Mouse (Mus musculus): ENCODE data around the gene Rufy3.

Rufy3 gene

DNA sequence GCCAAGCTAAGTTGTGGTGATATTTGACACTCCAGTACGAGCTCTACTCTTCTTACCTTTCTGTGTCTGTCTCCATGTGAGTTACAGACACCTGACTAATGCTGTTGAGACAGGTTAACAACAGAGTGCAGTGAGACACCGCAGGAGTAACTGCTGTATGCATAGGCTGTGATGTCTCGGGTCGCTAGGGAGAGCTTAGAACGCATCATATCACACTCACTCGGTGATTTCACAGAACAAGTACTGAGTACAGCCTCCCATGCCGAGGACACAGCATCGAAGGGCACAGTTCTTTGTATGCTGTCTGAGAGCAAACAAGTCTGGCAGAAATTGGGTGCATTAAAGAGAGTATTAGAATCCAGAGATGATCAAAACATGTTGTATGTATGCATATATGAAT lies 65.1 kb downstream of the Rufy3 start:
- no peak for DNase-seq

DNA sequence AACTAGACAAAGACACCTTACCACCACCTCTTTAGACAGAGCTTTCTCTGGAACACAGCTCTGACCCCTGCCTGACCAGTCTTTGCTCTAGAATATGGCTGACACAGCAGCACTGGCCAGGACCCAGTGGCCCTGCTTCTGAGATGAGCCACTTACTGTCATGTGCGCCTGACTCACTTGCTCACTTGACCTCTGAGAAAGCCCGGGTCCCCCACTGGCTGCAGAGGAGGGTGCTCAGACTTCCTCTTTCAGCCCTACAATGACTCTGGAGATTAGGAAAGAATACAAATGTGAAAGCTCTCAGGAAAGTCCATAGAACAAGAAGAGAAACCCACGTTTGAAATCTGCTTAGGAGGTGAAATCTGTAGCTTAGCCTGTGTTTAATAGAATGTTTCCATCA lies 66.0 kb downstream of the Rufy3 start:
- DNase-seq: peak; percentile 70

DNA sequence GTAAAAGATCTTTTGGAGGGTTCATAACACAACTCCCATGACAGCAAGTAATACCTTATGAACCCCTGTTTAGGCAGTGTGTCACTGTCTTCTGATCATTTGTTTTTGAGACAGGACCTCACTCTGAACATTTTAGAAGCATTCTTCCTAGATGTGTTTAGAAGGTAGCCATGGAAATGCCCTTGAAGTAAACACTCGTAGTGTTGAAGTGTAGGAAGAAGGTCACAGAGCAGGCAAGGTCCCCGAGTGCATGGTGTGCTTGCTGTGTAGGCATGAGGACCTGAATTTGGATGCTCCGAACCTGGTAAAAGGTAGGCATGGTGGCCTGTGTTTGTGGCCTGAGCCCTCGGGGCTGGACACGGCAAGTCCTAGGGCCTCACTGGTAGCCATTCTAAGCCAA lies 66.7 kb downstream of the Rufy3 start:
- DNase-seq: no peak

DNA sequence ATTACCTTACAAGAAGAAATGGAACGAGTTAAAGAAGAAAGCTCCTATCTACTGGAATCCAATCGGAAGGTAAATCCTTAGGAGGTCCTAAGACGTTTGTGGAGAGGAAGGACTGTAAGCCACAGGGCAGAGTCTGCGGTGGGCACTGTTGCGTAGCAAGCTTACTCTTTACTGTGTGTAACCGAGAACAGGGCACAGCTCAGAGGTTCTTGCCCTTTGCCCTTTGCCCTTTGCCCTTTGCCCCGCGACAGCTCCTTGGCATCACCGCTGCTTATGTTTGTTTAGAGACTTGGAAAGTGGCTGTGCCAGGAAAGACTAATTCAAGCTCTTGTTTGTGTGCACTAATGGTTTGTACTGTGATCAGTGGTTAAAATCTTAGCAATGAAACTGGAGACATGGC lies 67.6 kb downstream of the Rufy3 start:
- no peak for DNase-seq

DNA sequence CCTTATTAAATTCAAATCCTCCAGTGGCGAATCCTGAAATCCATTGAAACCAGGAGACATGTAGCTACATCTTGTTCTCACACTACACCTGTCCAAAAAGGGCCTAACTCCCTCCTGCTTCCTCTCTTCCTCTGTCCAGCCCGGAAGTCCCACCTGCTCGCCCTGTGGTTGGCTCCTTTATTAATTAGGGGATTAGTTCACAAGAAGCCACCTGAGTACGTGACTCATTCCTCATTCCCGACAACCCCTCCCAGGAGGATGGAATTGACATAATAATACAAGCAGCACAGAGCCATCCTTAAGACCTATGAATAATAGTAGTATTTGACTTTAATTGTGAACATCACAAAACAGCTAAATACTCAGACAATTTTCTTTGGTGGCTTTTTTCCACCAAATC lies 69.2 kb downstream of the Rufy3 start:
- DNase-seq: no peak

DNA sequence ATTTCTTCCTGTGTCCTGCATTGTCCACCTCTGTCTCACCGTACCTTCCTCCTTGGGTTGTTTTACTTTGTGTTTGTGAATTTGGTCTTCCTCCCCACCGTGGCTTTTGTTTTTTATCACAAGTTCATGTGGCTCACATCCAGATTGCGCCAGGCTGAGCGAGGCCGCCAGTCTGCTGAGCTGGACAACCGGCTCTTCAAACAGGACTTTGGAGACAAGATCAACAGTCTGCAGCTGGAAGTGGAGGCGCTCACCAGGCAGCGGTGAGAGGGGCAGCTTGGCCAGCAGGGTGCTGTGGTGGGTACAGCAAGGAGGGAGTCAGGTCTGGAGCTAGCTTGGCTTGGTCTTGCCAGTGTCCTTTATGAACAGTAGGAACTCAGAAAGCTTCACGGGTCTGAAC lies 77.9 kb downstream of the Rufy3 start:
- no peak for DNase-seq

DNA sequence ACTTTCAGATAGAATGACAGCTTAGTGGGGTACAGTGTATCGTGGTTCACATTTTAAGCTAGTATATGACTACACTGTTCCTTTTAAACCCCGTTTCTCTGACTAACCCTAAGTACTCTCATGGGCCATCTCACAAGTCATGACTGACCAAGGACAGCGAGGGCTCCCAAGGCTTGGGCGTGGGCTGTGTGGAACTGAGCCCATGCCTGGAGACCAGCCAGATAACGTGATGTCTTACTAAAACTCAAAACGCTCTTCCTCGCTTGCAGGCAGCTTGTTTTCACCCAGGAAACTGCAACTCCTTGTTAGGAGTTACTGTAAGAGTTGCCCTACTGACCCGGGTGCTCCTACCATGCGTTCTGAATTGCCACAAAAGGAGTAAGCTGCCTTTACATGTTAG lies 78.7 kb downstream of the Rufy3 start:
- DNase-seq: no peak

DNA sequence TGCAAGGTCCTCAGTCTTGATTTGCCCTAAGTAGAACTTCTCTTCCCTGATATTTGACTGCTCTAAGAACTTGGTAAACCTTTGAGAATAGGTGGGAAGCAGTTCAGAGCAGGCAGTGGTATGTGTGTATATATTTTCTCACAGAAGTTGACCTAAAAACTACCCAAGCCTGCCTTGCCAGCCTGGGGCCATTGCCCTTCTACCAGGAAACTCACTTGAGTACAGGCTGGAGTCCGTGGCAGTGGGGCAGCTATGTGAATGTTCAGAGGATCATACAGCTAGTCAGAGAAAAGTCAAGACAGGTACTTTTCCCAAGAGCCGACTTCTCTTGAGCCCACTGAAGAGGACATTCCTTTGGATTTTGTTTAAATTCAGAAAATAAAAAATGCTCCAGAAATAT lies 80.1 kb downstream of the Rufy3 start:
- no peak for DNase-seq

DNA sequence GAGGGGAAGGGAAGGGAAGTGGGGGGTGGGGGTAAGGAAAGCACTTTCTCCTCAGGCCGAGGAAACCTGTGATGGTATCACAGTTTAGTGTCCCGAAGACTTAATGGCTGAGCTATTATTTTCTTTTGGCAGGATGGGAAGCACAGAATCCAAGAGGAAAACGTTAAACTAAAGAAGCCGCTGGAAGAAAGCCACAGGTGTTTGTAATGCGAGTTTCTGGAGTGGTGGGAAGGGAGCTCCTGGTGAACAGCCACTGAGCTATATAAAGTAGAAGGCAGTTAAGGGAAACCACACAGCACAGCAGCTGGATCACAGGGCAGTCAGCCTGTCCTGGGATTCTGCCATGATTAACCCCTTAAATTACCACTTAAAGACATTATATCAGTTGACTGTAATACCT lies 80.6 kb downstream of the Rufy3 start:
- no peak for DNase-seq

DNA sequence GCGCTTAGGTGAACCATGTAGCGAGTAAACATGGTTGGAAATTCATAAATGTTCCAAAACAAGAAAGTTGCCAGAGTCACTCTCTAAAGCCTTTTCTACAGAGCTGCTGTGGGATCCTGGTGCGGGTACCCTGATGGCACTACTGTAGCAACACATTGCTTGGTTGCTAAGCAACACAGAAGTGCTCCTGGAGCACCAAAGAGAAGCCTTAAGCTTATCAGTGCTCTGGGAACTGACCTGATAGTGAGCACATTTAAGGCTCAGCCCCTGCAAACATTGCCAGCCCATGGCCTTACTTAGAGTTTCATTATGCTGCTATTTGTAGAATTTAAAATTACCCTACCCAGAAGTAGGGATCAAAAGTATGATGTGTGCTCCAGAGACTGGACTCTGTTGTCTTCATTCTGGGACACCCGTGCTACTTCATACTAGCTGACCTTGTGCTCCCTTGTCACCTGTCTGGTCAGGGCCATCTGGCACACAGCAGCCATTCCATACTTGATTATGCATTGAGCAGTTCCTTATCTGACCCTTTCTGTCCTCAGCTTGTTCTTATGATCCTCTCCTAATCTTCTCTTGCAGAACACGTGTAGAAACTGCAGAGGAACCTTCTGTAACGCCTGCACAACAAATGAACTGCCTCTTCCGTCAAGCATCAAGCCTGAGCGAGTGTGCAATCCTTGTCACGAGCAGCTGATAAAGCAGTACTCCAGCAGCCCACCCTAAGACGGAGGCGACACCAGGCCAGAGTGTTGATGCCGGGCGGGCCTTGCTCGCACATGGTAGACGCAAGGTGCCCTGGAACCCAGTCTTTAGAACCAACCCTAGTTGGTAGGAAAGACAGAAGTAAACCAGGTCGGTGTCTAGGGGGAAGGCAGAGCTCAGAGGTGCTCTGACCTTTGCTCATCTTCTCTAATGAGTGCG lies 84.7 kb downstream of the Rufy3 start:
- DNase-seq: peak; percentile 28

DNA sequence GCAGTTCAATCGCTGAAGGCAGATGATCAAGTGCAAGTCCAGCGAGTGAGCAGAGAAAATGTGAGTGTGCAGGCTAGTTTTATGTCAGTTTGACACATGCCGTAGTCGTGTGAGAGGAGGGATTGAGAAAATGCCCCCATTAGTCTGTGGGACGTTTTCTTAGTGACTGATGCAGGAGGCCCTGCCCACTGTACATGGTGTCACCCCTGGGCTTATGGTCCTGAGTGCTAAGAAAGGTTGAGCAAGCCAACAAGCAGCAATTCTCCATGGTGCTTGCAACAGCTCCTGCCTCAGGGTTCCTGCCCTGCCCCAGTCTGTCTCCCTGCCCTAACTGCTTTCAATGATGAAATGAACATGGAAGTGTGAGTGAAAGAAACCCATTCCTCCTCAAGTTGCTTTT lies 87.7 kb downstream of the Rufy3 start:
- DNase-seq: no peak

DNA sequence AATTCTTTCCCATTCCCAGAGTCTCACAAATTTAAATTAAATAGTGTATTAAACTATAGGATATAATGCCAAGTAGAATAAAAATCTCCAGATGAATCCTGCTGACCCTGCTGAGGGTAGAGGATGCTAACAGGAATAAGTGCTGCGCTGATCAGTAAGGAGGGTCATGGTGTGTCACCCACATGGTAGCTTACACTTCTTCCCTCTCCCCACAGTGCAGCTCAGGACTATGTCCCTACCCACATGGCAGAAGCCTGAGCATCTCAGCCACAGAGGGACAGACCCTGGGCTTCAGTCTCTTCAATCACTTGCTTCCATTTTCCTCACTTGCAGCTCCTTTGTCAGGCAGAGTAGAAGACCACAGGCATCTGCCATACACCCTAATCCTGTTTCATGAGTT lies 93.0 kb downstream of the Rufy3 start:
- no peak for DNase-seq

DNA sequence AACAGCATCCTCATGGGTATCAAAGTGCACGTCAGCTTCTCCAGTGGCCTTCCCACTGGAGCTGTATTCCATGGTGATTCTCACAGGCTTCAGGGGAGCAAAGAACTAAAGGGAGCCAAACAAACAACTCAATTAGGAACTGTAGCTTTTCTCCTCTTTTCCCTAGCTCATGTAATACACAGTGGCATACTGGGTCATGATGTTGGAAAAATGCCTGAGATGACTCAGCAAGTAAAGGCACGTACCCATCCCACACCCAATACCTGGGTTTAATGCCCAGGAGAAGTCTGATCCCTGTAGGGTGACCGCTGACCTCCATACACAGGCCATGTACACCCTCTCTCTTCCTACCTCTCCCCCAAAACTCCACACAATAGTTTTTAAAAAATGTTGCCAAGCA lies 98.3 kb downstream of the Rufy3 start:
- DNase-seq: no peak

DNA sequence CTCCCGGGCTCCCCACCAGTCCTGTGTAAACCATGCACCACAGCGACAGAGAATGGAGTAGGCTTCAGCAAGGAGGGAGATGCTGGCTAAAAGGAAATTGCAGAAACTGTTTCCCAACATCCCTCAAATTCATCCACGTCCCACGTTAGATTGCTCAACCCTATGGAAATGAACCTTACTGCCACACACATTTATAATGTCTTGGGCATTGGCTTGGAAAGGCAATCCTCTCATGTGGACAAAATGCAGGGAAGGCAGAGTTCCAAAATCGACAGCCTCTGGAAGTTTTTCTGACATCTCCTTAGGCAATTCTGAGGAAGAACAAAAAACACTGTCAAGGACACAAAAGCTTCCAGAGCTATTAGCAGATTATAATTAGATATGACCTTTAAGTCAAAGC lies 99.0 kb downstream of the Rufy3 start:
- no peak for DNase-seq

DNA sequence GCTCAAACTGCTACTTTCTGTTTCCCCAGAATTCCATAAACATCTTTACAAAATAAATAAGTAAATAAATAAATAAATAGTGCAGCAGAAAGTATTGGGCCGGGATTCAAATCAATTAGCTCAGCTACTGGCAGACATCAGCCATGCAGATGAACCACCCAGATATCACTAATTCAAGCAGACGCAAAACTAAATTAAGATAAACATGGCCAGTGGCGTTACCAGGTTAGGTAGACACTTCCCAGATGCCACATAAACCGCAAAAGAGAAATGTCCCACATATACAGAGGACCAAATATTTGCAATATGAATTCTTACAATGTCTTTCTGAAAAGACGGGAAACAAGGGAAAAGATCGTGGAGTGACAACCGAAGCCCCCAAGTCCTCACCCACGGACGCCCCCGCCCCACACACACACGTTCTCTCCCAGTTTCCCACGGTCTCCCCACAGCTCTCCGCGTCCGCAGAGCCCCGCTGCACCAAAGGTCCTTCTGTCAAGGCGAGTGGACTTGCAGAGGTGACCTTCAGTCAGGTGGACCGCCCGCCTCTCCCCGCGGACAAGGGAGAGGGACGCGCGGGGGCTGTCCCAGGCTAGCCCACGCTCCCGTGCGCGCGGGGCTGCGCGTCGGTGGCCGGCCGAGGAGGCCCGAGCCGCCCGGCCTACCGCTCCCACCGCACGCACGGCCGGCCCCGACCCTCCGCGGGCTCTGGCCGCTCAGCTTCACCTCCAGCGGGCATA lies 110.0 kb downstream of the Rufy3 start:
- DNase-seq: no peak

DNA sequence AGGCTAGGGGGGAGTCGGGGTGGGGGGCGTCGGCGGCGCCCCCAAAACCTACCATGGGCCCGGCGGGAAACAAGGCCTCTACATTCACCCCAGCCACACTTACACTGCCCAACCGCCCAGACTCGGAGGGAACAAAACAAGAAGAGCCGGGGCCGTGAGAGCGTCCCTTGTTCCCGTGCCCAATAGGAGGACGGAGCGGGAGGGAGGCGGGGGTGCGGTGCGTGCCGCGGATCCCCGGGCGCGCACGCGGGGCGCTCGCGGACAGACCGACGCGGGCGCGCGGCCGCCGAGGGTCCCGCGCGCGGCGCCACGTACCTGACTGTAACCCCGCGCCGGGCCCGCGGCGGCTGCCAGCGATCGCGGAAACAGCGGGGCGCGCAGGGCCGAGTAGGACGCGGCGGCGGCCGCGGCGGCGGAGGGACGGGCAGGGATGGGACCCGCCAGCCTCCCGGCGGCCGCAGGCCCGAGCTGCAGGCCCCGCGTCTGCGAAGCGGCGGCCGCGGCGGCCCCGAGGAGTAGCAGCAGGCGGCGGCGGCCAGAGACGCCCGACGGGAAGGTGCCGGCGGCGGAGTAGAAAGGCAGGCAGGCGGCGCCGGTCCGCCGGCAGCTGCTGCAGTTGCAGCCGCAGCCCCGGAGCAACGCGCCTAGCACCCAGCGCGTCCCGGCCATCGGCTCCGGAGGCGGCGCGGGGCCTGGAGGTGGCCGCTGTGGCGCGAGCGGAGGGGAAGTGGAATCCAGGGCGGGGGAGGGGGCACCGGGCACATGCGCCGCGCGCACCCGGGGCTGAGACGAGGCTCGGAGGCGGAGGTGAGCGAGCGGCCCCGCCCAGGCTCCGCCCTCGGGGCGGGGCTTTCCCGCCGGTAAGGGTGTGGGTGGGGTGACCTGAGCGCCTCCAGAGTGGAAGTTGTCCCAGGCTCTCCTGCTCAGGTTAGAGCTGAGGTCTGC lies 110.9 kb downstream of the Rufy3 start, which contains the start of gene Grsf1:
Gene Grsf1, minus strand, starts transcription at position 729 of the 945 bp plus-strand sequence.
- peak; percentile 95 for DNase-seq

DNA sequence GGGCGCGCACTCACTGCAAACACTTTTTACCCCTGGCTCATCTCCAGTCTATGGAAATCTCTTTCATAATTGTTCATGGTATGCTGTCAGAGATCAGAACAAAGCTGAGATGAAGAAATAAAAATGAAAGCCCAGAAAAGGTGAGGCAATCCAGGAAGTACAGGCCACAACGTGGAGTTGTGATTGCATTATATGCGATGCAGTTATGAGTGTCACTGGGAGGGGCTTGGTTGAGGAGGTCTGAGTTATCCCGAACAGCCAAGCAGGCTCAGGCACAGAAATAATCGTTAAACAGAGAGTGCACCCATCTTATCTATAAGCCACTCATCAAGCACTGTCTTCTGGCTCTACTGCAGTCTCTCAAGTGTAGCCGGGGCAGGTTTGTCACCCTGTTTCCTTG lies 114.1 kb downstream of the Rufy3 start:
- DNase-seq: peak; percentile 60

DNA sequence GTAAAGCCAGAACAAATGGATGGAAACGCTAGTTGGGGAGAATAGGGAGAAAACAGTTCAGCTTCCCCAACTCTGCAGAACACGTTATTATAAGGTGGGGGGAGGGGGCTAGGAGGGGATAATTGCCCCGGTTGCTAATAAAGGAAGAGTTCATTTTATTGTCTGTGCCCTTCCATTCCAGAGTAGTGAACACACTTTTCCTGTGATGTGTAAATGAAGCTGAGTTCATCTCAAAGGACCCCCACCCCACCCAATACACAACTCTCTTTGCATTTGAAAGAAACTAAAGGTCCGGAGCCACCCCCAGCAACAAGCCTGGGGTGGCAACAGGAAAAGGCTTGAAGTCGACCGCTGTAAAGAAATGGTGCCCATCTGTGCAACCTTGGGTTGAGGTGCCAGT lies 114.5 kb downstream of the Rufy3 start:
- DNase-seq: no peak

DNA sequence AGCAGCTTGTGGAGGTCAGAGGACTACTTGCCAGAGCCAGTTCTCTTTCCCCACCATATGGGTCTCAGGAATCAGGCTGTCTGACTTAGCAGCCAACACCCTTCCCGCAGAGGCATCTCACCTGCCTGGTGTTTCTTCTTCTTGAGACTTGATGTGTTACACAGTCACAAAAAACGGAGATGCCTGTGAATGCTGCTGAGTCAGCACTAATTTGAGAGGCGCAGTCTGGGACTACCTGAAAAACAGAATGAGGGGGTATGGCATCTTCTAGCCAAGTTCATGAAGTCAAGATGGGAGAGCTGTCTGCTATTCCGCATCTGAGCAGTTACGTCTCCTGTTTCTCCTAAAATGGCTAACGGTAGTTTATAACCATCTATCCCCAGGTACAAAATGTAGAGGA lies 115.7 kb downstream of the Rufy3 start:
- no peak for DNase-seq

DNA sequence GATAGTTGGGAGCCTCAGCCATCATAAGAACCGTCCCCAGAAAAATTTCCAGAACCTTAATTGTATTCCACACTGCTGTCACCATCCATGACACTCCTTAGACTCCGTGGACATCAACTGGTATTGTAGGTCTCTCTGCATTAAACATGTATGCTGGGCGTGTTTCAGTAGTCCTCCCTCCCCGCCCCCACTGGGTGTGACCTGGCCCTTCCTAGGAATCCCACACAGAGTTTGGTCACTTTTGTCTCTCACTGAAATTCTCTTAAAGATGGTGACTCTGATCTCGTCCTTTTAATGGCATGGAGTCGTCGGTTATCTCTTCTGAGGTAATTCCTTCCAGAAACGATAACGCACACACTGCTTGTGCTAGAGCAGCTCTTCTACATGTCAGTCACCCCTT lies 118.9 kb downstream of the Rufy3 start:
- no peak for DNase-seq

DNA sequence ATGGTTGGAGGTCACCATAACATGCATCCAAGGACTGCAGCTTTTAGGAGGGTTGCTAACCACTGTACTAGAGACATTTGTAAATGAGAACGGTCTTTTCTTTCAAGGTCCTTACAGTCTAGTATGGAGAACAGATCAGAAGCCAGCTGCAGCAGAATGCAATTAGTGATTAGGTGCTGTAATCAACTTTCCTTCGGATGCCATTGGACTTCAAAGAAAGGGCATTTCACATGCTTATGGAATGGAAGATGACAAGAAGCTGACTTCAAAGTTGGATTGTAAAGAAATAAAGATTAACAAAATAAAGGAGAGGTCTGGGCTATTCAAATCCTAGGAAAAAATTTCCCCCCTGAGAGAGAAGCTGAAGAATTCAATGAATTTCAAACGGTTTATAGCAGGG lies 119.4 kb downstream of the Rufy3 start:
- DNase-seq: no peak

DNA sequence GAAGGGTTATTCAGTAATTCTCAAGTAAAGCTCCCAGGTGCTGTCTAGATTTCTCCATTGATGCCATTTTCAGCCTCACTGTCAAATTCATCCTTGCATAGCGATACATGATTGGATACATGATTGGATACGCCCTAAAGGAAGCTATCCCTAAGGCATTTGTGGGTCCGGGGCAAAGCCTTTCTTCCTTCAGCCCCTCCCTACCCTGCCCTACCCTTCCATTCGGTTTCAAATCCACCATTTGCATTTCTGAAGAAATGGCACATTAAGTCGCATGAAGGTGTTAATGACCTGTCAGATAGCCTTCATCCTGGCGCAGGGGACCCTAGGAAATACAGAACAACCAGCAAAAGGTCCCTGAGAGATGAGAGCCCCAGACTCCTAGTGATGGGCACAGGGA lies 120.5 kb downstream of the Rufy3 start:
- DNase-seq: no peak

DNA sequence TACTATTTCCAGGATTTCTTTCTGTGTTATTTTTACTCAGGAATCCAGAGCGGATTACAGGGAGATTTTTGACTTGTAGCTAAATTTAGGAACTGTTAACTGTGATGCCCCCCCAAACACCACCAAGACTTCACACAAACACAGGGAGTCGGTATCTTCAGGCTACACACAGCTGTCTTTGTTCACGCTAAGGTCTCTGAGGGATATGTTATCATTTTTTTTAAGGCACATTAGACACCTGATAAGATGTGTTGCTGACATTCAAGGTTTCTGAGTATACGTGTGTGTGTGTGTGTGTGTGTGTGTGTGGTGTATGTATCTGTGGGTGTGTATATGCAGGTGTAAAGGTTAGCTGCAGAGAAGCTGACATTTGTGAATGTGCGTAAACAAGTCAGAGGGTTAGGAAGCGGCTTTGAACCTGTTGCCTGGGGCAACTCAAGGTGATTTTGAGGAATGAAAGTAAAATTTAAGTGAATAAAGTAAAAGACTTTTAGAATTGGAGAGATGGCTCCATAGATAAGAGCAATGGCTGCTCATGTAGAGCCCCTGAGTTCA lies 121.0 kb downstream of the Rufy3 start:
- DNase-seq: no peak
